Mouse (Mus musculus) cortical plate, adult 2 months (tissue): ENCODE measurements around the gene Hsd17b14. TPM values are rescaled to one million over a fixed set of nuclear protein-coding genes. Genes with fewer than 3 reads are reported as not detected.
A peak's percentile ranks its signal among the peaks of the same experiment; 100 is the strongest.
"Not testable (repeated sequence)": the region's sequence is repeated elsewhere in the genome, so short reads cannot be mapped to it uniquely, and the experiment has no call there.

ENCODE experiments used
- H3K27ac ChIP-seq: fragments of 200-500 bp; 2 replicates; pipeline ENCODE4 v1.5.1; 2012; ENCODE audit warnings: low read length, control low read depth, inconsistent platforms; ENCODE audit not compliant: insufficient read depth
- H3K4me1 ChIP-seq: fragments of 200-500 bp; 2 replicates; pipeline ENCODE4 v1.6.1; 2011; ENCODE audit warnings: low read length; ENCODE audit not compliant: control insufficient read depth, insufficient read depth
- H3K4me3 ChIP-seq: fragments of 200-500 bp; 2 replicates; pipeline ENCODE4 v1.5.1; 2011; ENCODE audit warnings: mild to moderate bottlenecking, low read length, control low read depth; ENCODE audit not compliant: insufficient read depth
- CTCF ChIP-seq: fragments of 200-500 bp; IDR thresholded peaks from 2 replicates; pipeline ENCODE4 v1.5.1; 2011; ENCODE audit warnings: mild to moderate bottlenecking, control low read depth, low read length; ENCODE audit not compliant: insufficient read depth; ENCODE audit errors: extremely low read depth
- POLR2A ChIP-seq: fragments of 200-500 bp; IDR thresholded peaks from 2 replicates; pipeline ENCODE4 v1.6.1; 2011; ENCODE audit warnings: mild to moderate bottlenecking, low read length, control low read depth; ENCODE audit not compliant: insufficient read depth; ENCODE audit errors: extremely low read depth
- polyA plus RNA-seq: library from polyadenylated mRNA; depleted of rRNA; stranded (reverse); fragments of >200 nt; gene quantifications from 2 replicates; pipeline ENCODE4 v1.2.3, GENCODE M21; 2012; rRNA removed

Hsd17b14 gene
- polyA plus RNA-seq, result 0.45 and 0.54 TPM in 2 replicates

DNA sequence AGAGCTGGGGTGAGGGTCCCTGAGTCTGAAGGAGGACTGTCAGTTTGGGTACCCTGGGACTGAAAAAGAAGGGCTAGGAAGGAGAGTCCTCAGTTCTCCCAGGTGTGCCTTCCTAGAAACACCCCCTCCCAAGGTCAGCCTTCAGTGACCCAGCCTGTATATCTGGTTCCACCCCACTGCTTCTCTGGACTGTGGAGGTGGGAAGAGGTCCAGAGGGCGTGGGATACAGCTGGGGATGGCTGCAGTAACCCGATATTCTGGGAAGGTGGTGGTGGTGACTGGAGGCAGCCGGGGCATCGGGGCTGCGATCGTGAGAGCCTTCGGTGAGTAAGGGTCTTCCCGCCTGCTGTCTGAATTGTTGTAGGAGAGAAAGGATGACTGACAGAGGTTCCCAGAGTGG, at the start of gene Hsd17b14:
Gene Hsd17b14, plus strand, starts transcription at position 150 of the 400 bp plus-strand sequence.
- H3K4me1 ChIP-seq, result no peaks in the 10 kb centered on the region
- no peak within 1 kb of the TSS for H3K27ac ChIP-seq
- H3K4me3 ChIP-seq, result no peak within 1 kb of the TSS
- TF ChIP-seq CTCF, result no peak
- no peak for TF ChIP-seq POLR2A

DNA sequence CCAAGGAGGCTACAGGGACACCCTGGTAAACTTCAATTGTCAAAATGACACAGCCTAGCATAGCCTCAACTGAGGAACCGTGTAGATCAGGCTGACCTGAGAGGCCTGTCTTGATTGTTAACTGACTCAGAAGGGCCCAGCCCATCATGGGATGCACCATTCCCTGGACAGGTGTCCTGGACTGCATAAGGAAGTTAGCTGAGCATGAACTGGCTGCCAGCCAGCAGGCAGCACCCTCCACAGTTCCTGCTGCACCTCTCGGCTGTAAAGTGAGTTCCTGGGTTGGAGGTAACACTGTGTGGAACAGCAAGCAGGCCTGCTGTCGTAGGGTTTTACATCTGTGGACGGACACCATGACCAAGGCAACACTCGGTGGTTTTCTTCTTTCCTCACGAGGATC, 47.1 kb upstream of the Hsd17b14 start:
- H3K27ac ChIP-seq, result no peak overlapping the region
- no peak for TF ChIP-seq CTCF
- TF ChIP-seq POLR2A, result no peak
- H3K4me3 ChIP-seq, result no peak overlapping the region
- no peaks in the 10 kb centered on the region for H3K4me1 ChIP-seq

DNA sequence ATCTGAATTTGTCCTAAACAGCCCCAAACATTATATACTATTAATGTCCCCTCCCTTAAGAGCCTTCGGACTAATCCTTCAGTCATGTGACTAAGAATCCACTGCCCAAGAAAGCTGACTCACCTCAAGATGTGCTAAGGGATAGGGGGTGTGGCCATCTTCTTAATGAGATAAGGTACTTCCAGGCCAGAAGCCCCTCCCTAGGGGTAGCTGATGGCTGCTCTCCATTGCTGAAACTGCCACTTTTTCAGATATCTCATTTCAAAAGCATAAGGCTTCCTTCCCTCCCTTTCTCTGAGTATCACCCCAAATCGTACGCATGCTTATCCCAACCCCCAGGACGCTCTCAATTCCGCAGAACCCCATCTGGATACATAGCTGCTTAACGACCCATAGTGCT, 46.1 kb upstream of the Hsd17b14 start:
- Histone ChIP-seq H3K27ac (no peak overlapping the region), H3K4me1 (no peaks in the 10 kb centered on the region), H3K4me3 (no peak overlapping the region; the same call in 1 of the 2 replicates)
- no peak for TF ChIP-seq CTCF
- TF ChIP-seq POLR2A, result no peak

DNA sequence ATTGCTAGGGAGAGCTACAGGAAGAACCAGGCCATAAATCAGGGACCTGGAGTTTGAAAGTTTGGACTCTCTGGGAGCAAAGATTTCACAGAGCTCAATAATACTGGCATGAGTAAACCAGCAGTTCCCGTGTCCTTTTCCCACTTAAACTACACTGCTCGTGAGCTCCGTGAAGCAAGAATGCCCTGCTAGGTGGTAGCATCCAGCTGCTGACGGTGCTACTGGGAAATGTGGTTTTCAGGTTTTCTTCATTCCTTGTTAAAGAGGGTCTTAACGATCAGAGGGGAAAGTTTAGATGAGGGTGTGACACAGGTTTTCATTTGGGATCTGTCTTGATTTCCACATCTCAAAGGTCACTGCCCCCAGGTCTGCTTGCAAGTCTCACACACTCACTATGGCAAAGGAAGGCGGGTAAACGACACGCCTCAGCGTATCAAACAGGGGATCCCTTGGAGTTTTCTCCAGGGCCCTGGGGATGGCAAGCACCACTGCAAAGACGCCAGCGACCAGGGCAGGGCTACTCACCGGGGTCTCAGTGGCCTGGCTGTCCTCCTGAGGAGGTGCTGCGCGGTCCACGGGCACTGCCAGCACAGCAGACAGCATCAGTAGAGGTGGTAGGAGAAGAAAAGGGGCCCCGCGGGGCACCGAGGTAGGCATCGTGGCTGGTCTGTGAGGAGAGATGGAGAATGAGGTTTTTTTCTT, 45.4 kb upstream of the Hsd17b14 start:
- TF ChIP-seq POLR2A (no peak), CTCF (no peak)
- Histone ChIP-seq H3K27ac (no peak overlapping the region), H3K4me1 (no peaks in the 10 kb centered on the region), H3K4me3 (peak overlapping the region; percentile 62)

DNA sequence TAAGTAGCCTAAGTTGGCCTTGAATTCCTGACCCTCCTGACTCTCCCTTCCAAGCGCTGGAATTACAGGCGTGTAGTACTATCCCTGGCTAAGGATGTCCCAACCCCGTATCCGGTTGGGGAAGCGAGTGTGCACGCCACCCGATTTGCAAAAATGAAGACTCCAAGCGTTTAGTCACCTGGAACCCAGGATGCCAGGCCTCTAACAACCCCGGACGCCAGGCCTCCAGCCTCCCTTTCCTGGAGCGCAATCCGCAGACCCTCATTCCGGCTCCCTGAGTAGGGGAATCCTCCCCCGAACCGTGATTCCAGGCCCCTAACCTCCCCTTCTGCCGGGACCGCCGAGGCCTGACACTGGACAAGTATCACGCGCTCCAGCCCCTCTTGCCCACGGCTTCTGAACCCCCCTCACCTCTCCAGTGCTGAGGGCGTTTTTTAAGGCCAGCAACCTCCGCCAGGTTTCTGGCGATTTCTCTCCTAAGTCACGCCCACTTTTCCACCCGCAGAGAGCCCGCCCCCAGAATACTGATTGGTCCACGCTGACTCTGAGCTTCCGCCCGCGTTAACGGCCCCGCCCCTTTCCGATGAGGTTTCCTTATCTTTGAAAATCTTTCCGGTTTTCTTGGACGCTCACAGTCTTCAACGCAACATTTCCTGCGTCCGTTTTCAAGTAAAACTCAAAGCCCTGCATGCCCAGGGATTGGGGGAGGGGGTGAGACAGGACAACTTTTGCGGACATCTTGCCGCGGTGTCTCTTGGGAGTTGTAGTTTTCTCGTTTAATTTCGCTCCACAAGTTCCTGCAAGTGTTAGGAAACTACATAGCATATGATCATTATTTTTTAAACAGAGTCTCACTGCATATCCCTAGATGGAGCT, 44.5 kb upstream of the Hsd17b14 start, which contains the start of gene Nucb1:
Gene Nucb1, minus strand, starts transcription at position 495 of the 876 bp plus-strand sequence.
- no peaks in the 10 kb centered on the region for H3K4me1 ChIP-seq
- H3K27ac ChIP-seq, result peak within 1 kb of the TSS; percentile 16; the same call in 1 of the 2 replicates
- H3K4me3 ChIP-seq, result peak within 1 kb of the TSS; percentile 62
- no peak for TF ChIP-seq CTCF
- TF ChIP-seq POLR2A, result peak; percentile 74

DNA sequence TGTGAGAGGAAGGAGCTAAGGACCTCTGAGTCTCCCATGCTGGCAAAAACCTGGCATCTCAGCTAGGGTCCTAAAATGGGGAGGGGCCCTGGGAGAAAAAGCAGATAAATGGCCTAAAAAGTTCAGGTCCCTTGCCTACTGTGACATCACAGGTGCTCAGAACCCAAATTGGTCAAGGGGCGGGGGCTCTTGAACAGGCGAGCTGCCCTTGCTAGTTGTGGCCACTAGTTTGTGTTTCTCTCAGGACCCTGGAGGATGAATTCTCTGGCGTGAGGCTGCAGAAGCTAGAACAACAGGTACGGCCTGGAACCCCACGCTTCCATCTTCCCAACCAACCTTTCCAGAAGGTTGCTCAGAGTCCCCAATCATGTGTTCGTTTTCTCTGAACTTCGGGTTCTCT, 40.3 kb upstream of the Hsd17b14 start:
- no peak overlapping the region for H3K27ac ChIP-seq
- H3K4me3 ChIP-seq, result no peak overlapping the region
- no peaks in the 10 kb centered on the region for H3K4me1 ChIP-seq
- no peak for TF ChIP-seq CTCF
- no peak for TF ChIP-seq POLR2A

DNA sequence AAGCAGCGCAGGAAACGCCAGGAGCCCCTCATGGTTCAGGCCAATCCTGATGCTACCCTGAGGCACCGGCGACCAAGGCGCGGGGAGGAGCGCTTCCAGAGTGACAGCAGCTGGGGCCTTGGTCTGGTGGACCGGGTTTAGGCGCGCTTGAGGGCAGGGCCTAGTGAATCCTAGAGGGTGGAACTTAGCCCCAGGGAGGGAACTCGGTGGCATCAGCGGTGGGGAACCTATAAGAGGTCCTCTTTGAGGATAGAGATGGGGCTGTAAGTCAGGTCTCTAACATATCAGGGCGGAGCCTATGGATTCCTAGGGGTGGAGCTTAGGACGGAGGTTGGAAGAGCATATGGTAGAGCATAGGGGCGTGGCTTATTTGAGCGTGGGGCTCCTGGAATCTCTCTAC, 39.3 kb upstream of the Hsd17b14 start:
- H3K4me3 ChIP-seq, result no peak overlapping the region
- TF ChIP-seq CTCF, result no peak
- TF ChIP-seq POLR2A, result no peak

DNA sequence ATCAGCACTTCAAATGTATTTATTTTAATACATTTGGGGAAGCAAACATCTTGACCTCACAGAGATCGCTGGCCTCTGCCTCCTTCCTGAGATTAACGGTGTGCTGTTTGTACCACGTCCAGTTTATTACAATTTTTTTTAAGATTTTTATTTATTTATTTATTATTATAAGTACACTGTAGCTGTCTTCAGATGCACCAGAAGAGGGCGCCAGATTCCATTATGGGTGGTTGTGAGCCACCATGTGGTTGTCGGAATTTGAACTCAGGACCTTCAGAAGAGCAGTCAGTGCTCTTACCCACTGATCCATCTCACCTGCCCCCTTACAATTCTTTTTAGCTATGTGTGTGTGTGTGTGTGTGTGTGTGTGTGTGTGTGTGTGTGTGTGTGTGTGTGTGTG, 37.8 kb upstream of the Hsd17b14 start:
- not testable (repeated sequence) for H3K4me1 ChIP-seq, H3K4me3 ChIP-seq, H3K27ac ChIP-seq
- TF ChIP-seq CTCF, result 0 out of 2 replicates have a peak, but pooled peaks have one; percentile 1

More for the DNA sequence above, 39.3 kb upstream of the Hsd17b14 start:
- Histone ChIP-seq H3K27ac (no peak overlapping the region), H3K4me1 (no peaks in the 10 kb centered on the region)

DNA sequence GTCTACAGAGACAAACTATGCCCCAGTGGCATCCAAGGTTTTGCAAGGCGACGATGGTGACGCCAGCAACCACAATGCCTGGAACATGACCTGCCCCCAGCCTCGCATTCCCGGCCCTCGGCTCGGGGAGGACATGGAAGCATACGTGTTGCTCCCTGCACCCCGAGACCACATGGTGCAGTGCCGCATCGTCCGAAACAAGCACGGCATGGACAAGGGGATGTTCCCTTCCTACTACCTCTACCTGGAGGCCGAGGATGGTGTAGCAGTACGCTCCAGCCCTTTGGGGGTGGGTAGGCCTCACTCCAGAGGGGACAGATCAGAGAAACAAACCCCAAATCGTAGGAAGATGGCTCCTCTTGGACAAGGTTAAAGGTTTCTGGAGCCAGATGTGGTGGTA, 36.1 kb upstream of the Hsd17b14 start:
- no peak overlapping the region for H3K4me3 ChIP-seq
- no peak overlapping the region for H3K27ac ChIP-seq
- TF ChIP-seq POLR2A (no peak), CTCF (no peak)
- H3K4me1 ChIP-seq, result 0 out of 2 replicates have a peak, but pooled peaks cover 1% of the 10 kb centered on the region
